Mouse (Mus musculus) liver, embryonic 14.5 days (tissue): ENCODE data around the gene Col1a1.

ENCODE experiments used
- CTCF ChIP-seq: IDR thresholded peaks from 2 replicates; pipeline ENCODE4 v1.5.1; 2016; ENCODE audit warnings: antibody characterized with exemption, low read depth, control low read depth
- EP300 ChIP-seq: IDR thresholded peaks from 2 replicates; pipeline ENCODE4 v1.6.1; 2016; ENCODE audit warnings: antibody characterized with exemption, low read depth

GRCm38 (mm10) chr11:94996984-94997383, 61.0 kb downstream of the Col1a1 start:
- TF ChIP-seq CTCF, result no peak
- TF ChIP-seq EP300, result no peak
